ENCODE assay signal across 9 mouse cellular contexts in the genomic region with DNA sequence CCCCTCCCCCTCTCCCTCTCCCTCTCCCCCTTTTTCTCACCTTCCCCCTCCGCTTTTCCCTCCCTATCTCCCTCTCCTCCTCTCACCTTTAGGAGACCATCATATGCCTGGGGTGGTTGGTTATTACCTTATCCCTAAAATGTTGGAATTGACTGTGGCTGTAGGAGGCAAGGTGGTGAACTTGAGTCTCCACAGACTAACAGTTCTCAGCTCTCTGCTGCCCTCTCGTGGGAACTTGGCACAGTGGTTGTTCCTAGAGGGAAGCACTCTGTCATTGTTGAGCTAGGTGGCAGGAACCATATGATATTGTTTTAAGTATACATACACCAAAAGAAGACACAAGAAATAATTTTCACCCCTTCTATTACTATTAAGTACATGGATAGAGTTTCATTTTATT.
DNase-seq lines count a peak whose midpoint lies in the region; ATAC-seq and TF ChIP-seq lines count a peak whose summit lies in the region.
"Had no signal": no experiment of that assay in that cellular context is flagged by ENCODE, and none has a peak within 500 bp of the region (broad histone marks: within the 10 kb centered on the region; RNA-seq: fewer than 3 reads in every experiment).

No protein-coding gene starts in this region.

- intact Hi-C loops in heart, postnatal 14 days (cut with DNase I), result loop anchor here (5.0 kb wide), 1 partner anchor 310 kb away; no protein-coding TSS in a partner anchor

- H3K36me3 ChIP-seq in G1E (replicated peaks), result no peaks in the 10 kb centered on the region
- H3K36me3 ChIP-seq in embryonic facial prominence, embryonic 10.5 days (replicated peaks), result no peaks in the 10 kb centered on the region
- no peaks in the 10 kb centered on the region for H3K36me3 ChIP-seq in lung, postnatal 0 days (ENCODE audit: insufficient read depth, low read length)

- no peaks in the 10 kb centered on the region for H3K27me3 ChIP-seq in G1E (ENCODE audit: insufficient read depth, low read length)
- H3K27me3 ChIP-seq in embryonic facial prominence, embryonic 10.5 days (replicated peaks; ENCODE audit: low read depth, poor library complexity, severe bottlenecking), result no peaks in the 10 kb centered on the region
- H3K27me3 ChIP-seq in lung, postnatal 0 days (replicated peaks; ENCODE audit: insufficient read depth, low read length), result no peaks in the 10 kb centered on the region

- no peak overlapping the region for H3K4me3 ChIP-seq in G1E (ENCODE audit: low read depth, low read length)
- H3K4me3 ChIP-seq in embryonic facial prominence, embryonic 10.5 days, result no peak overlapping the region
- no peak overlapping the region for H3K4me3 ChIP-seq in lung, postnatal 0 days (ENCODE audit: low read depth, low read length)

- no peak overlapping the region for H3K4me2 ChIP-seq in lung, postnatal 0 days (replicated peaks; ENCODE audit: low read depth, low read length)

- H3K4me1 ChIP-seq in G1E (ENCODE audit: insufficient read depth, low read depth, low read length), result no peaks in the 10 kb centered on the region
- no peaks in the 10 kb centered on the region for H3K4me1 ChIP-seq in embryonic facial prominence, embryonic 10.5 days
- H3K4me1 ChIP-seq in lung, postnatal 0 days (ENCODE audit: insufficient read depth, low read depth, low read length), result no peaks in the 10 kb centered on the region

- H3K9me3 ChIP-seq in G1E (replicated peaks), result peaks cover 28% of the 10 kb centered on the region
- H3K9me3 ChIP-seq in embryonic facial prominence, embryonic 10.5 days, result no peaks in the 10 kb centered on the region
- H3K9me3 ChIP-seq in lung, postnatal 0 days (ENCODE audit: low read length), result no peaks in the 10 kb centered on the region

- TF ChIP-seq CTCF in G1E (IDR thresholded peaks at IDR 0.05; ENCODE audit: low read depth, low read length), result peak; percentile 44; the same call in 1 of the 2 replicates
- TF ChIP-seq CTCF in lung, postnatal 0 days (IDR thresholded peaks at IDR 0.05), result peak; percentile 87

- ATAC-seq in G1E (ENCODE audit: extremely low read depth, insufficient number of reproducible peaks, low FRiP score, poor library complexity, severe bottlenecking), result peak; percentile 66; the same call in 1 of the 2 replicates
- peak; percentile 41; the same call in 1 of the 2 replicates for ATAC-seq in lung, postnatal 0 days

- H3K27ac ChIP-seq in embryonic facial prominence, embryonic 10.5 days (replicated peaks), result no peak overlapping the region
- H3K27ac ChIP-seq in lung, postnatal 0 days (ENCODE audit: low read length), result no peak overlapping the region
- H3K27ac ChIP-seq: macrophage had no signal

- no peak overlapping the region for H3K9ac ChIP-seq in lung, postnatal 0 days (replicated peaks; ENCODE audit: low read depth)

- TF ChIP-seq EP300 in lung, postnatal 0 days (IDR thresholded peaks at IDR 0.05), result no peak

- WGBS in embryonic facial prominence, embryonic 10.5 days, result 21% methylated on average over 2 of the region's 2 CpGs
- WGBS in lung, postnatal 0 days, result 14% methylated on average over 2 of the region's 2 CpGs

- DNase-seq in G1E (ENCODE audit: low spot score), result no peak
- DNase-seq in adrenal gland, postnatal 25 days, result peak; percentile 72
- DNase-seq in embryonic facial prominence, embryonic 10.5 days (ENCODE audit: low spot score), result peak; percentile 82
- peak; percentile 61 to 81 for DNase-seq in heart, postnatal 14 days
- DNase-seq in layer of hippocampus, adult 8-10 months (ENCODE audit: low spot score in 2 of 2), result peak; percentile 56 to 76
- DNase-seq in lung, postnatal 0 days (ENCODE audit: low spot score), result peak; percentile 60
- peak; percentile 80 to 90 for DNase-seq in right cerebral cortex, postnatal 10 days (ENCODE audit: low spot score in 2 of 2)
- DNase-seq in T-cell, adult 2 months (ENCODE audit: low spot score), result no peak

Comparison
In these comparisons a context has a peak if more than half of its experiments do, and no peak if none do; other contexts are left out.
1. DNase-seq: peak in adrenal gland, postnatal 25 days (single experiment), embryonic facial prominence, embryonic 10.5 days (single experiment), heart, postnatal 14 days (2 of 2), layer of hippocampus, adult 8-10 months (2 of 2), lung, postnatal 0 days (single experiment) and right cerebral cortex, postnatal 10 days (2 of 2); none in G1E (single experiment) and T-cell, adult 2 months (single experiment).